13 mouse cellular contexts compared by ENCODE assay signal in genomic region chr8:70517940-70518643, GRCm38 (mm10).
"Had no signal": no experiment of that assay in that cellular context is flagged by ENCODE, and none has a peak within 500 bp of the region (broad histone marks: within the 10 kb centered on the region; RNA-seq: fewer than 3 reads in every experiment).

No protein-coding gene starts in this region.

- H3K4me2 ChIP-seq: midbrain, embryonic 11.5 days; midbrain, embryonic 15.5 days had no signal

- H3K27me3 ChIP-seq: midbrain, embryonic 15.5 days had no signal

- ATAC-seq: lung, postnatal 0 days; midbrain, embryonic 15.5 days had no signal

- H3K27ac ChIP-seq: kidney, postnatal 0 days; layer of hippocampus, adult 2 months; liver, embryonic 14.5 days; midbrain, embryonic 15.5 days had no signal

- DNase-seq: kidney, adult 11 months; kidney, adult 9 months; kidney, postnatal 36 days; lung, adult 2 months; lung, postnatal 36 days; right cerebral cortex, postnatal 14 days; thymus, postnatal 36 days had no signal

- H3K9ac ChIP-seq: liver, embryonic 14.5 days; midbrain, embryonic 15.5 days had no signal

- H3K36me3 ChIP-seq: midbrain, embryonic 15.5 days had no signal

- H3K4me3 ChIP-seq: layer of hippocampus, adult 2 months; midbrain, embryonic 15.5 days had no signal

- H3K9me3 ChIP-seq: midbrain, embryonic 15.5 days had no signal
